Mouse (Mus musculus) megakaryocyte progenitor cell, adult 5-6 weeks (primary cell): ENCODE data around the gene Agpat4. TPM values are rescaled to one million over a fixed set of nuclear protein-coding genes. Genes with fewer than 3 reads are reported as not detected.
"Not testable (repeated sequence)": the region's sequence is repeated elsewhere in the genome, so short reads cannot be mapped to it uniquely, and the experiment has no call there.

Experiments
- ATAC-seq: replicated peaks from 2 replicates; pipeline ENCODE4 v1.8.0; 2016; ENCODE audit warnings: mild to moderate bottlenecking, moderate TSS enrichment, inconsistent platforms; ENCODE audit not compliant: poor library complexity
- total RNA-seq, 2 experiments: library from RNA; stranded (forward) in 1 of 2; stranded (reverse) in 1 of 2; fragments of 157-497, 149-512 nt in 1 of 2; fragments of 200-1000 nt in 1 of 2; gene quantifications; 2 replicates each; pipeline versions ENCODE4 v1.2.3 to v1.2.4; 2015 to 2017

Gene Agpat4
- total RNA-seq, 2 experiments from 2014 or later, result 0.54 to 0.81 TPM

- ATAC-seq, result no peak
These were observed 103.4 kb downstream of the Agpat4 start for GRCm38 (mm10) chr17:12221926-12222325.

- no peak for ATAC-seq
These were observed 105.2 kb downstream of the Agpat4 start for GRCm38 (mm10) chr17:12223682-12224081.

- no peak for ATAC-seq
These were observed 105.6 kb downstream of the Agpat4 start for GRCm38 (mm10) chr17:12224145-12224544.

GRCm38 (mm10) chr17:12224551-12224950 is 106.0 kb downstream of the Agpat4 start:
- not testable (repeated sequence) for ATAC-seq

GRCm38 (mm10) chr17:12225227-12225626 is 106.7 kb downstream of the Agpat4 start:
- ATAC-seq, result no peak

GRCm38 (mm10) chr17:12226551-12226950 is 108.0 kb downstream of the Agpat4 start:
- ATAC-seq, result peak; percentile 71

GRCm38 (mm10) chr17:12228001-12228400 is 109.5 kb downstream of the Agpat4 start:
- ATAC-seq, result no peak

GRCm38 (mm10) chr17:12228471-12228870 is 110.0 kb downstream of the Agpat4 start:
- ATAC-seq, result no peak

GRCm38 (mm10) chr17:12229756-12230155 is 111.3 kb downstream of the Agpat4 start:
- ATAC-seq, result no peak

GRCm38 (mm10) chr17:12230167-12230566 is 111.7 kb downstream of the Agpat4 start:
- no peak for ATAC-seq

GRCm38 (mm10) chr17:12231087-12231486 is 112.6 kb downstream of the Agpat4 start:
- ATAC-seq, result no peak

- no peak for ATAC-seq
These were observed 114.2 kb downstream of the Agpat4 start for GRCm38 (mm10) chr17:12232724-12233123.

GRCm38 (mm10) chr17:12240701-12241100 is 122.2 kb downstream of the Agpat4 start:
- ATAC-seq, result no peak

- ATAC-seq, result peak; percentile 57
These were observed 131.4 kb downstream of the Agpat4 start for GRCm38 (mm10) chr17:12249783-12250504.

GRCm38 (mm10) chr17:12250581-12250980 is 132.1 kb downstream of the Agpat4 start:
- ATAC-seq, result no peak

GRCm38 (mm10) chr17:12256142-12256541 is 137.6 kb downstream of the Agpat4 start:
- no peak for ATAC-seq

GRCm38 (mm10) chr17:12258517-12258916 is 140.0 kb downstream of the Agpat4 start:
- ATAC-seq, result no peak

GRCm38 (mm10) chr17:12259957-12260356 is 141.5 kb downstream of the Agpat4 start:
- ATAC-seq, result no peak

GRCm38 (mm10) chr17:12261376-12261775 is 142.9 kb downstream of the Agpat4 start:
- no peak for ATAC-seq

GRCm38 (mm10) chr17:12261887-12262286 is 143.4 kb downstream of the Agpat4 start:
- peak; percentile 76 for ATAC-seq

- ATAC-seq, result no peak
These were observed 144.3 kb downstream of the Agpat4 start for GRCm38 (mm10) chr17:12262851-12263250.

- no peak for ATAC-seq
These were observed 145.3 kb downstream of the Agpat4 start for GRCm38 (mm10) chr17:12263787-12264186.

GRCm38 (mm10) chr17:12264293-12264692 is 145.8 kb downstream of the Agpat4 start:
- ATAC-seq, result no peak
